Mouse (Mus musculus) layer of hippocampus, adult 2 months (tissue): ENCODE results near the gene Pim3. TPM values are rescaled to one million over a fixed set of nuclear protein-coding genes. Genes with fewer than 3 reads are reported as not detected.
A peak's percentile ranks its signal among the peaks of the same experiment; 100 is the strongest.
"Not testable (repeated sequence)": the region's sequence is repeated elsewhere in the genome, so short reads cannot be mapped to it uniquely, and the experiment has no call there.

Experiments used
- DNase-seq, 2 experiments: peaks; one replicate each; pipeline ENCODE4 v3.0.0; 2022; ENCODE audit warnings: low spot score in 2 of 2
- H3K27ac ChIP-seq: fragments of 200-600 bp; 2 replicates; pipeline ENCODE4 v1.8.1; 2022
- H3K4me3 ChIP-seq: fragments of 200-600 bp; 2 replicates; pipeline ENCODE4 v1.8.1; 2022; ENCODE audit warnings: mild to moderate bottlenecking
- CTCF ChIP-seq: fragments of 200-600 bp; conservative IDR thresholded peaks from 2 replicates; pipeline ENCODE4 v1.8.1; 2022; ENCODE audit warnings: antibody characterized with exemption, mild to moderate bottlenecking, moderate library complexity
- long read RNA-seq, 2 experiments: library from polyadenylated mRNA; stranded (forward); transcript quantifications; one replicate each; pipeline ENCODE4 v2.0.0; 2021; ENCODE audit warnings: borderline mapping rate in 2 of 2
- total RNA-seq, 2 experiments: library from RNA; stranded (reverse); gene quantifications; 2 replicates each; pipeline ENCODE4 v1.2.3; 2021

The Pim3 gene
- total RNA-seq: 10 to 100 TPM; 29.9 to 37.9 TPM
- long read RNA-seq, experiment 1, transcript Pim3-201 (6 exons, 2,427 nt): major isoform, 31 of 39 reads
- long read RNA-seq, experiment 1, partial matches to known transcripts: 5 of 39 reads
- long read RNA-seq, experiment 1, other reads (novel, unspliced or antisense): 3 of 39 reads
- long read RNA-seq, experiment 2, transcript Pim3-201 (6 exons, 2,427 nt): major isoform, 45 of 53 reads
- long read RNA-seq, experiment 2, partial matches to known transcripts: 4 of 53 reads
- long read RNA-seq, experiment 2, other reads (novel, unspliced or antisense): 4 of 53 reads

DNA sequence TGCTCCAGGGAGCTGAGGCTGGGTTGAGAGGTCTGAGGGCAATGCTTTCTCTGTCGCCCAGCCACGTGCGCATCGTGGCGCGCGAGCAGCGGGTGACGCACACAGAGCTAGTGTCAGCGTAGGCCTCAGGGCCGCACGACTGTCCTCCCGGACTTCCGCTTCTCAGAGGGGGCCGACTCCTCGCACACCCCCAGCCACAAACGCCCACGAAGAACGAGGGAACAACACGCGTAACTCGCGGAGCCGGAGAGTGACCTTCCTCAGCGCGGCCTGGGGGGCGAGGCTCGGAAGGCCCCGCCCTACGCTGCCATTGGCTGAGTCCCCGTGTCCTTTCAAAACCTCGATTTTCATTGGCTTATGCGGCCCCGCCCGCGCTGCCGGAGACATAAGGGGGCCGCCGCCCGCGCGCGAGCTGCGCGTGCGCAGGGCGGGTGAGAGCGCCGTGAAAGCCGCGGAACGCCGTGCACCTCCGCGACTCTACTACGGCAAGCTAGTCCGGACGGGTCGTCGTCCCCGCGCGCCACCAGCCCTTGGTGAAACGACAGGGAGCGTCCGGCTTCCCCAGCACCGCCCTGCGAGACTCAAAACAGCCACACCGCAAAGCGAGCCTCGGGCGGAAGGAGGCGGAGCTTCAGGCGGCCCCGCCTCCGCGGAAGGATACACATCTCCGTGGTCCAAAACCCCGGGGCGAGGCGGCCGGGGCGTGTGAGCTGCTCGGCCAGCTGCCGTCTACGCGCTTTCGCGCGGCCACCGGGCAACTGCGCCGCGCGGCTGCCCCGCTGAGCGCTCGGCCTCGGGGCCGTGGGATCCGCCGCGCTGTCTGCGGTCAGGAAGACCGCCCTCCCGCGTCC lies at the start of gene Pim3:
Gene Pim3 (plus strand): TSS at position 415 of the 851 bp plus-strand sequence.
- DNase-seq: peak; percentile 95 to 97
- H3K4me3 ChIP-seq: peak within 1 kb of the TSS; percentile 66
- no peak for TF ChIP-seq CTCF
- H3K27ac ChIP-seq: peak within 1 kb of the TSS; percentile 97

DNA sequence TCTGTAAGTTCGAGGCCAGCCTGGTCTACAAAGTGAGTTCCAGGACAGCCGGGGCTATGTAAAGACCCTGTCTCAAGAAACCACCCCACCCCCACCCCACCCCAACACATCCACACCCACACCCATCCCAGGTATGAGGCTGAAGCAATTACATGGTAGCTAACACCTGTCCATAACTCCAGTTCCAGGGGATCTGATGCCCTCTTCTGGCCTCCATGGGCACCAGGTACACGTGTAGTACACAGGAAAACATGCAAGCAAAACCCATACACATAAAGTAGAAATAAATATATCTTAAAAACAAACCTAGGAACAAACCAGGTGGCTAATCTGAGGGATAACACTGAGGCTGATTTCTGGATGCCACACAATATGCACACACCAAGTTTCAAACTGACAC lies 48.7 kb upstream of the Pim3 start:
- TF ChIP-seq CTCF: 0 out of 2 replicates have a peak, but pooled peaks have one; percentile 3
- no peak for DNase-seq
- no peak overlapping the region for H3K27ac ChIP-seq
- no peak overlapping the region for H3K4me3 ChIP-seq

DNA sequence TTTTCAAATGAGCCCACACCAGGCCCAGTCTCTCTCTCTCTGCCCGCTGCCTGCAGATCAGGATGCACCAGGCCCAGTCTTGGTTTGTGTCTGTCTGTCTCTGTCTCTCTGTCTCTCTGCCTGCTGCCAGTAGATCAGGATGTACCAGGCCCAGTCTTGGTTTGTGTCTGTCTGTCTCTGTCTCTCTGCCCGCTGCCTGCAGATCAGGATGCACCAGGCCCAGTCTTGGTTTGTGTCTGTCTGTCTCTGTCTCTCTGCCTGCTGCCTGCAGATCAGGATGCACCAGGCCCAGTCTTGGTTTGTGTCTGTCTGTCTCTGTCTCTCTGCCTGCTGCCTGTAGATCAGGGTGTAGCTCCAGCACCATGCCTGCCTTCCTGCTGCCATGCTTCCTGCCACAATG lies 48.1 kb upstream of the Pim3 start:
- not testable (repeated sequence) for H3K27ac ChIP-seq, DNase-seq, H3K4me3 ChIP-seq

DNA sequence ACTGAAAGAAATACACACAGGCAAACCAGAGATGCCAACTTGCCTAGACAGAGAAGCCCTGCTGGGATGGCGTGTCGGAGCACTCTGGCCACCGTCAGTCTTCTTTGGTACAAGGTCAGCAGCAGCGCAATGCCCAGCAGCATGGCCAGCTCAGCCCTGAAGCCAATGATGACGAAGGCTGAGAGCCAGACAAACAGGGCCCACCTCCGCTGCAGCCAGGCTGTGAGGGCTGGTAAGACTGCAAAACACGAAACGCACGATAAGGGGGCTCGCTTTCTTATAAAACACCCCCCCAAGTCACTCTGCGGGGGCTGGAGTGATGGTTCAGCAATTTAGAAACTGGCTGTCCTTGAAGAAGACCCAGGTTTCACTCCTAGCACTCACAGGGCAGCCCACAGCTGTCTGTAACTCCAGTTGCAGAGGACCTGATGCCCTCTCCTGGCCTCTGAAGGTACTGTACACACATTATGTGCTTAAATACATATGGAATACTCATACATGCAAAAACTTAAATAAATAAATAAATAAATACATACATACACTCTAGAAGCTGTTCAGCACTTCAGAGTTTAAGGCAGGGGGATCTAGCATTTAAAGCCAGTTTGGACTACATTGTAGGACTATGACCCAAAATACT lies 47.5 kb upstream of the Pim3 start:
- TF ChIP-seq CTCF: peak; percentile 63
- no peak for DNase-seq
- Histone ChIP-seq H3K27ac (no peak overlapping the region), H3K4me3 (no peak overlapping the region)

DNA sequence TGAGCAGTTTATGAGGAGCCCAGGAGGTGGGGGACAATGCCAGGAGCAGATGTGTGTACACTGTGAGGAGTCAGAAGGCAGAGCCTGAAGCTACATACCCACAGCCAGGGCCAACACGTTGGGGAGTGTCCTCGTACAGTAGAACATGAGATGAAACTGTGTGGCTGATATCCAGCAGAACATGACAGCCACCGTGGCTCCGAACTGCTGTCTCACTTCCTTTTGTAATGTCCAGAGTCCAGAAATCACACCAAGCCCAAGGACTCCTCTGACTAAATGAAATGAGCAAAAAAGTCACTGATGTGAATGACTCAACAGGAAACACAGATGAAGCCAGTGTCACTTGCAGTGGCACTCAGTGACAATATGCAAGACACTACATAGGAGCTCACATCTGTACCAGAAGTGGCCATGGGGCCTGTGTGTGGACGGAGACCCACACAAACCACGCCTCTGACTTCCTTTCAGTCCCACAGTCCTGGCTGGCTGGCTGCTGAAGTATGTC lies 46.7 kb upstream of the Pim3 start:
- DNase-seq: no peak
- Histone ChIP-seq H3K27ac (no peak overlapping the region), H3K4me3 (no peak overlapping the region)
- TF ChIP-seq CTCF: no peak

DNA sequence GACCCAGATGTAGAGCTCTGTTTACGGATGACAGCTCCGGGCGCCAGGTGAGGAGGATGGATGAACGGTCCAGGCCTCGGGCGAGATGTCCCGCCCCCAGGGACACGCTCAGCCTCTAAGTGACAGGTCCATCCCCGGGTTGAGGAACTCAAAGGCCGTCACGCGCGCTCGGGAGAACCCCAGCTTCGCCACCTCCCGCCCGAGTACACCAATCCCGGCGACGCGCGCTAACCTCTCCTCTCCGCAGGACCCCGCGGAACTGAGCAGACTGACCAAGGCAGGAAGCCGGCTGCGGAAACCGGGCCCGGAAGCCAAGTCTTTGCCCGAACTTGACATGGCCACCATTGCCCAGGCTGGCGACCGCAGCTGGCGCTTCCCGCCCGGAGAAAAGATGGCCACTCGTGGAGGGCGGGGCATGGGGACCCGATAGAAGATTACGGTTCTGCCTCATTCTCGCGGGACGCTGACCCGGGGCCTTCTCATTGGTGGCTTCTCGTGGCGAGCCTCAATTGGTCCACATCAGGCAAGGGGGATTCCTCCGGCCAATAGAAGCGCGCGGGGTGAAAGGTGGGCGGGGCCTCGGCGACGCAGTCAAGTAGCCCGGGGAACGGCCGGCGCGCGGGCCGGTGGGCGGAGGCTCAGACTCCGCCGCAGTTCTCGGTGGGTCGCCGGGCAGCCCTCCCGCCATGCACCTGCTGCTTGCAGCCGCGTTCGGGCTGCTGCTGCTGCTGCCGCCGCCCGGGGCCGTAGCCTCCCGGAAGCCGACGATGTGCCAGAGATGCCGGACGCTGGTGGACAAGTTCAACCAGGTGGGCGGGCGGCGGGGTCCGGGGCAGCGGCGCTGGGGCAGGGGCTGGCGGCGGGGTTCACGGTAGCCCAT lies 42.7 kb upstream of the Pim3 start, which contains the start of the genes Alg12 and Creld2:
Gene Alg12 (minus strand): TSS at position 293 of the 880 bp plus-strand sequence.
Gene Creld2 (plus strand): TSS at position 621 of the 880 bp plus-strand sequence.
- H3K27ac ChIP-seq: peak within 1 kb of the TSS; percentile 92
- peak; percentile 99 to 100 for DNase-seq
- no peak for TF ChIP-seq CTCF
- H3K4me3 ChIP-seq: peak within 1 kb of the TSS; percentile 92

DNA sequence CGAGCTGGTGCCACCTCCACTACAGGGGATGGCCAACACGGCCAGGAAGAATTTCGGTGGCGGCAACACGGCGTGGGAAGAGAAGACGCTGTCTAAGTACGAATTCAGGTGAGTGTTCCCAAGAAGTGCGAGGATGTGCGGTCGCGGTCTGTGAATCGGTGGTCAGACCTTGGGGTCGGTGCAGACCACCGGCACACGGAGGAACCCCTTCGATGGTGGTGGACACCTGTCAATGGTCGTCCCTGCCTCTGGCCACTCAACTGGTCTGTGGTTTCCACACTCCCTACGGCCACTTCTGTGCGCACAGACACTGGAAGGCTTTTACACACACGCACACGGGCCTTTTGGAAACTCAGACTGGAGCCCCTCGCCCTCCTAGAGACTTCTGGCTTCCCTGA lies 42.1 kb upstream of the Pim3 start:
- DNase-seq: no peak
- Histone ChIP-seq H3K4me3 (peak overlapping the region; percentile 92), H3K27ac (peak overlapping the region; percentile 62)
- no peak for TF ChIP-seq CTCF

DNA sequence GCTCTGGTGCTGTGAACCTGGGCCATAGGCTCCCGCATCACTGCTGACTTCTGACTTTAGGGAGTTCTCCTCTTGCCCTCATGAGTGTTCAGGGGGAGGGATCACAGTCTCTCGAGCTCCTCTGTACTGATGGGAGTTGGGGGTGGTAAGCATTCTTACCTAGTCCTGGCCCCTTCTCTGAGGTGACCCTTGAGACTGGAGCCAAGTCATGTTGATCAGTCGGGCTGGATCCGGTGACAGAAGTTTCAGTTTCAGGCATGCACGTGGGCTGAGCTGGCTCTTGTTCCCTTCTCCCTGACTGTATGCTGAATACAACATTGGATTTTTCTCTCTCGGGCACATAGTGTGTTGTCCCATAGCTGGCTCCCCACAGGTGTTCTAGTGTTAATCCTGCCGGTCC lies 40.6 kb upstream of the Pim3 start:
- no peak for DNase-seq
- Histone ChIP-seq H3K4me3 (no peak overlapping the region), H3K27ac (no peak overlapping the region)
- TF ChIP-seq CTCF: no peak

DNA sequence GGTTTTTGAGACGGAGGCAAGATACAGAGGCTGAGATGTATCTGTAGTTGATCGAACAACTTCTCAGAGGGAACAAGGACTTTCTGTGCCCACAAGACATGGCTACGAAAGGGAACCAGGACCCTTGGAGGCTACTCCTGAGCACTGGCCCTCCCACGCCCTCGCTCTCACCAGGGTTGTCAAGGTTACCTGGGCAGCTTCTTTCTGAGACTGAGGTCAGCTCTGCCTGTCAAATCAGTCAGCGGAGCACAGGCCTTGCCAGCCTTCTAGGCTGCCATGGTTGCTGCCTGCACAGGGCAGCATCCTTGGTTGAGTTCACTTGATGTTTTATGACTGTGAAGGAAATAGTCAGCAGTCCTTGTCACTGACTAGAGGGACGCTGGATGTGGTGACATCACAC lies 39.5 kb upstream of the Pim3 start:
- H3K27ac ChIP-seq: no peak overlapping the region
- no peak for TF ChIP-seq CTCF

DNA sequence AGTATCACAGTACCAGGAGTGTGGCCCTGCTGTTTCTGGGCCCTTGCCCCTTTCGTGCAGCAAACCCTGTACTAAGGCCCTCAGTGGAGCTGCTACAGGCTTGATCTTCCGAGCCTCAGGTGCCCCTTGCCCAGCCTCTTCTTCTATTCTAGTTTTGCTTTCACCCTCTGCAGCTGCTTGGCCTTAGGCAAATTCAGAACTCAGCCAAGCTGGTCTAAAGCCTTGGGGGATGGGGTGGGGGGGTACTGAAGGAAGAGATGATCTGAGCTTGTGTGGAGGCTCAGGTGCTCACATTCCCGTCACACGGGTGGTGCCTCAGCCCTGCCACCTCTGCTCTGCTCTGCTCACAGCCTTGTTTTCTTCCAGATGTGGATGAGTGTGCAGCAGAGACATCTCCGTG lies 38.6 kb upstream of the Pim3 start:
- no peak for DNase-seq
- Histone ChIP-seq H3K27ac (no peak overlapping the region), H3K4me3 (no peak overlapping the region)
- TF ChIP-seq CTCF: no peak

More for the DNA sequence above, 39.5 kb upstream of the Pim3 start:
- no peak for DNase-seq
- no peak overlapping the region for H3K4me3 ChIP-seq

DNA sequence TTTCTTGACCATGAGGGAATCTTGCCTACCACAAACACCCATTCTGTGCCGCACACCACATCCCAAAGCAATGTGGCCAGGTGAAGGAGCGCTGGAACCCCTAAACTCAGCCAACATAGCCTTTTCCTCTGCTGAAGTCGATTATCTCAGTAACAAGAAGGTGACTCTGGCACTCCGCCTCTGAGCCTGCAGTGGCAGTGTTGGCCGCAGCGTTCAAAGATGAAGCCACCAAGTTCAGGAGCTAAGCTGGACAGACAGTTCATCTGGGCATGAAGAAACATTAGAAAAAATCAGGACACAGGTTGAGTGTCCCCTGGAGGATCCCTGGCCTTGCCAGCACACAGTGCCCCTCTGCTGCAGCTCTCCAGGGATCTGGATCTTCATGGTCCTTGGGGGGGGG lies 34.5 kb upstream of the Pim3 start:
- H3K4me3 ChIP-seq: no peak overlapping the region
- TF ChIP-seq CTCF: no peak
- DNase-seq: no peak
- no peak overlapping the region for H3K27ac ChIP-seq
